Mouse (Mus musculus) kidney, embryonic 14.5 days (tissue): ENCODE measurements around the gene Kat14. TPM values are rescaled to one million over a fixed set of nuclear protein-coding genes. Genes with fewer than 3 reads are reported as not detected.

Experiments used
- ATAC-seq: fragments of 200-750 bp; cut with Nextera tagmentation; 2 replicates; pipeline ENCODE4 v1.8.0; 2017; ENCODE audit warnings: moderate number of reproducible peaks, mild to moderate bottlenecking, moderate TSS enrichment, moderate library complexity; ENCODE audit not compliant: low FRiP score, low TSS enrichment
- H3K27ac ChIP-seq: fragments of 300-500 bp; sonication (generic); 2 replicates; pipeline ENCODE4 v1.5.1; 2014; ENCODE audit warnings: low read depth, mild to moderate bottlenecking, low read length, moderate library complexity, mixed read lengths
- H3K27me3 ChIP-seq: fragments of 300-500 bp; sonication (generic); 2 replicates; pipeline ENCODE4 v1.6.1; 2014; ENCODE audit warnings: mild to moderate bottlenecking, low read length; ENCODE audit not compliant: control insufficient read depth, insufficient read depth
- H3K36me3 ChIP-seq: fragments of 300-500 bp; sonication (generic); 2 replicates; pipeline ENCODE4 v1.6.1; 2014; ENCODE audit warnings: low read length, mixed read lengths; ENCODE audit not compliant: control insufficient read depth, insufficient read depth
- H3K4me1 ChIP-seq: fragments of 300-500 bp; sonication (generic); 2 replicates; pipeline ENCODE4 v1.6.1; 2014; ENCODE audit warnings: low read length, mixed read lengths; ENCODE audit not compliant: control insufficient read depth, insufficient read depth
- H3K4me2 ChIP-seq: fragments of 300-500 bp; sonication (generic); replicated peaks from 2 replicates; pipeline ENCODE4 v1.6.1; 2014; ENCODE audit warnings: low read depth, mild to moderate bottlenecking, low read length
- H3K4me3 ChIP-seq: fragments of 300-500 bp; sonication (generic); 2 replicates; pipeline ENCODE4 v1.5.1; 2014; ENCODE audit warnings: mild to moderate bottlenecking, low read length
- H3K9ac ChIP-seq: fragments of 300-500 bp; sonication (generic); 2 replicates; pipeline ENCODE4 v1.6.1; 2014; ENCODE audit warnings: low read depth, mild to moderate bottlenecking, low read length, moderate library complexity
- H3K9me3 ChIP-seq: fragments of 300-500 bp; sonication (generic); 2 replicates; pipeline ENCODE4 v1.6.1; 2016; ENCODE audit warnings: low read length; ENCODE audit not compliant: control insufficient read depth
- WGBS: fragments of 180-500 bp; shearing (Covaris S2); extraction: QIAGEN DNeasy Blood & Tissue Kit; methylation state at CpG from one replicate; pipeline ENCODE4 v1.1.7; 2014; 5-methylcytosine and 5-hydroxymethylcytosine counted together
- polyA plus RNA-seq: library from polyadenylated mRNA; unstranded; fragments of >200 nt; fragmentation: Nextera tagmentation; extraction: Ambion mirVana; gene quantifications from 2 replicates; pipeline ENCODE4 v1.2.1, GENCODE M21; 2014

The Kat14 gene
- polyA plus RNA-seq, 1 experiment from 2014 or later, result 47.5 TPM

GRCm38 (mm10) chr2:144371566-144371965 lies 2.8 kb downstream of the Kat14 start:
- Histone ChIP-seq H3K9ac (no peak overlapping the region), H3K4me2 (no peak overlapping the region), H3K36me3 (peaks cover 34% of the 10 kb centered on the region), H3K4me1 (no peaks in the 10 kb centered on the region), H3K27ac (no peak overlapping the region), H3K4me3 (no peak overlapping the region), H3K27me3 (no peaks in the 10 kb centered on the region), H3K9me3 (no peaks in the 10 kb centered on the region)
- no peak for ATAC-seq
- WGBS, result 65% methylated on average over 4 of the region's 4 CpGs

- Histone ChIP-seq H3K27ac (no peak overlapping the region), H3K4me2 (no peak overlapping the region), H3K4me3 (no peak overlapping the region), H3K4me1 (no peaks in the 10 kb centered on the region), H3K27me3 (no peaks in the 10 kb centered on the region), H3K36me3 (peaks cover 43% of the 10 kb centered on the region), H3K9me3 (no peaks in the 10 kb centered on the region), H3K9ac (no peak overlapping the region)
- no peak for ATAC-seq
- WGBS, result 92% methylated on average over 9 of the region's 9 CpGs
These were observed 4.3 kb downstream of the Kat14 start for GRCm38 (mm10) chr2:144373063-144373462.

GRCm38 (mm10) chr2:144375063-144375703 lies 6.4 kb downstream of the Kat14 start:
- no peaks in the 10 kb centered on the region for H3K27me3 ChIP-seq
- no peak overlapping the region for H3K9ac ChIP-seq
- H3K4me3 ChIP-seq, result no peak overlapping the region
- peaks cover 61% of the 10 kb centered on the region for H3K36me3 ChIP-seq
- no peak for ATAC-seq
- H3K9me3 ChIP-seq, result no peaks in the 10 kb centered on the region
- 89% methylated on average over 10 of the region's 10 CpGs for WGBS
- H3K4me1 ChIP-seq, result no peaks in the 10 kb centered on the region
- H3K4me2 ChIP-seq, result no peak overlapping the region
- no peak overlapping the region for H3K27ac ChIP-seq

GRCm38 (mm10) chr2:144381293-144381692 lies 12.5 kb downstream of the Kat14 start:
- Histone ChIP-seq H3K36me3 (peaks cover 82% of the 10 kb centered on the region), H3K9ac (no peak overlapping the region), H3K27ac (no peak overlapping the region), H3K4me1 (no peaks in the 10 kb centered on the region), H3K9me3 (no peaks in the 10 kb centered on the region), H3K27me3 (no peaks in the 10 kb centered on the region), H3K4me2 (no peak overlapping the region), H3K4me3 (no peak overlapping the region)
- ATAC-seq, result no peak
- WGBS, result 83% methylated on average over 3 of the region's 3 CpGs

GRCm38 (mm10) chr2:144381741-144382140 lies 13.0 kb downstream of the Kat14 start:
- H3K9ac ChIP-seq, result no peak overlapping the region
- no peaks in the 10 kb centered on the region for H3K9me3 ChIP-seq
- H3K27ac ChIP-seq, result no peak overlapping the region
- WGBS, result 96% methylated on average over 4 of the region's 4 CpGs
- no peak for ATAC-seq
- H3K4me1 ChIP-seq, result no peaks in the 10 kb centered on the region
- peaks cover 84% of the 10 kb centered on the region for H3K36me3 ChIP-seq
- no peaks in the 10 kb centered on the region for H3K27me3 ChIP-seq
- H3K4me2 ChIP-seq, result no peak overlapping the region
- H3K4me3 ChIP-seq, result no peak overlapping the region

- no peaks in the 10 kb centered on the region for H3K27me3 ChIP-seq
- H3K4me1 ChIP-seq, result no peaks in the 10 kb centered on the region
- no peak overlapping the region for H3K9ac ChIP-seq
- no peak overlapping the region for H3K27ac ChIP-seq
- no peaks in the 10 kb centered on the region for H3K9me3 ChIP-seq
- no peak for ATAC-seq
- no peak overlapping the region for H3K4me2 ChIP-seq
- H3K4me3 ChIP-seq, result no peak overlapping the region
- peaks cover 81% of the 10 kb centered on the region for H3K36me3 ChIP-seq
- 85% methylated on average over 7 of the region's 7 CpGs for WGBS
These were observed 13.9 kb downstream of the Kat14 start for GRCm38 (mm10) chr2:144382624-144383138.

- no peaks in the 10 kb centered on the region for H3K4me1 ChIP-seq
- H3K9ac ChIP-seq, result no peak overlapping the region
- no peak overlapping the region for H3K27ac ChIP-seq
- 83% methylated on average over 2 of the region's 2 CpGs for WGBS
- no peak overlapping the region for H3K4me3 ChIP-seq
- H3K4me2 ChIP-seq, result no peak overlapping the region
- H3K27me3 ChIP-seq, result no peaks in the 10 kb centered on the region
- ATAC-seq, result no peak
- H3K9me3 ChIP-seq, result no peaks in the 10 kb centered on the region
- H3K36me3 ChIP-seq, result peaks cover 78% of the 10 kb centered on the region
These were observed 17.5 kb downstream of the Kat14 start for GRCm38 (mm10) chr2:144386296-144386695.

GRCm38 (mm10) chr2:144388416-144388815 lies 19.6 kb downstream of the Kat14 start:
- no peak overlapping the region for H3K27ac ChIP-seq
- H3K27me3 ChIP-seq, result no peaks in the 10 kb centered on the region
- WGBS, result 83% methylated on average over 3 of the region's 3 CpGs
- no peak overlapping the region for H3K9ac ChIP-seq
- ATAC-seq, result no peak
- no peaks in the 10 kb centered on the region for H3K4me1 ChIP-seq
- H3K4me2 ChIP-seq, result no peak overlapping the region
- H3K36me3 ChIP-seq, result peaks cover 72% of the 10 kb centered on the region
- no peaks in the 10 kb centered on the region for H3K9me3 ChIP-seq
- H3K4me3 ChIP-seq, result no peak overlapping the region

- Histone ChIP-seq H3K9ac (no peak overlapping the region), H3K27me3 (no peaks in the 10 kb centered on the region), H3K36me3 (peaks cover 79% of the 10 kb centered on the region), H3K4me2 (no peak overlapping the region), H3K4me3 (no peak overlapping the region), H3K9me3 (no peaks in the 10 kb centered on the region), H3K4me1 (no peaks in the 10 kb centered on the region), H3K27ac (no peak overlapping the region)
- ATAC-seq, result no peak
- 90% methylated on average over 4 of the region's 4 CpGs for WGBS
These were observed 30.7 kb downstream of the Kat14 start for GRCm38 (mm10) chr2:144399531-144399930.
